Mouse (Mus musculus) MEL (cell line): ENCODE data around the gene Itih3. TPM values are rescaled to one million over a fixed set of nuclear protein-coding genes. Genes with fewer than 3 reads are reported as not detected.

Experiments used
- DNase-seq: peaks from one replicate; pipeline ENCODE4 v3.0.0; 2011; ENCODE audit warnings: low read depth, low spot score
- H3K27ac ChIP-seq: 2 replicates; pipeline ENCODE4 v1.5.1; 2012; ENCODE audit warnings: low read depth, mild to moderate bottlenecking, control low read depth, low read length, moderate library complexity; ENCODE audit not compliant: control insufficient read depth
- H3K27me3 ChIP-seq, 2 experiments: fragments of 150-350 bp in 1 of 2; sonication (generic) in 1 of 2; 2 replicates each; pipeline ENCODE4 v1.6.1; 2012; ENCODE audit warnings: low read length in 2 of 2, mild to moderate bottlenecking in 2 of 2, improper control_type of control experiment in 1 of 2, moderate library complexity in 1 of 2; ENCODE audit not compliant: insufficient read depth in 2 of 2, control insufficient read depth in 1 of 2
- H3K36me3 ChIP-seq, 2 experiments: 2 replicates each; pipeline ENCODE4 v1.6.1; 2012 to 2014; ENCODE audit warnings: low read length in 2 of 2, improper control_type of control experiment in 1 of 2, inconsistent platforms in 1 of 2, mild to moderate bottlenecking in 1 of 2; ENCODE audit not compliant: insufficient read depth in 2 of 2, control insufficient read depth in 1 of 2
- H3K4me1 ChIP-seq, 2 experiments: fragments of 150-350 bp in 1 of 2; sonication (generic) in 1 of 2; 2 replicates each; pipeline ENCODE4 v1.6.1; 2012; ENCODE audit warnings: low read length in 2 of 2, improper control_type of control experiment in 1 of 2, mild to moderate bottlenecking in 1 of 2; ENCODE audit not compliant: insufficient read depth in 2 of 2, control insufficient read depth in 1 of 2
- H3K4me3 ChIP-seq, 2 experiments: fragments of 150-350 bp in 1 of 2; sonication (generic) in 1 of 2; 2 replicates each; pipeline ENCODE4 v1.5.1; 2012; ENCODE audit warnings: low read depth in 2 of 2, low read length in 2 of 2, mild to moderate bottlenecking in 2 of 2, moderate library complexity in 2 of 2, control low read depth in 1 of 2, improper control_type of control experiment in 1 of 2; ENCODE audit not compliant: control insufficient read depth in 1 of 2, insufficient read depth in 1 of 2
- H3K79me2 ChIP-seq: 2 replicates; pipeline ENCODE4 v1.6.1; 2012; ENCODE audit warnings: mild to moderate bottlenecking, low read length, moderate library complexity; ENCODE audit not compliant: control insufficient read depth, poor library complexity, insufficient read depth
- H3K9ac ChIP-seq: 2 replicates; pipeline ENCODE4 v1.6.1; 2012; ENCODE audit warnings: low read depth, mild to moderate bottlenecking, control low read depth, low read length, moderate library complexity; ENCODE audit not compliant: control insufficient read depth, poor library complexity, severe bottlenecking
- H3K9me3 ChIP-seq: fragments of 150-350 bp; sonication (generic); replicated peaks from 2 replicates; pipeline ENCODE4 v1.6.1; 2012; ENCODE audit warnings: mild to moderate bottlenecking, low read length, improper control_type of control experiment, moderate library complexity; ENCODE audit not compliant: insufficient read depth
- CHD1 ChIP-seq: IDR thresholded peaks from 2 replicates; pipeline ENCODE4 v1.6.1; 2012; ENCODE audit warnings: low read depth, mild to moderate bottlenecking, inconsistent platforms, low read length, improper control_type of control experiment
- ETS1 ChIP-seq: IDR thresholded peaks from 2 replicates; pipeline ENCODE4 v1.6.1; 2012; ENCODE audit warnings: low read depth, mild to moderate bottlenecking, inconsistent platforms, low read length, improper control_type of control experiment, moderate library complexity
- GABPA ChIP-seq: IDR thresholded peaks from 2 replicates; pipeline ENCODE4 v1.6.1; 2012; ENCODE audit warnings: low read depth, mild to moderate bottlenecking, inconsistent platforms, low read length, improper control_type of control experiment, moderate library complexity
- HCFC1 ChIP-seq: IDR thresholded peaks from 2 replicates; pipeline ENCODE4 v1.6.1; 2012; ENCODE audit warnings: low read depth, mild to moderate bottlenecking, inconsistent platforms, low read length, improper control_type of control experiment, moderate library complexity
- KAT2A ChIP-seq: conservative IDR thresholded peaks from 2 replicates; pipeline ENCODE4 v1.6.1; 2012; ENCODE audit warnings: low read depth, low read length, improper control_type of control experiment, inconsistent platforms
- MAX ChIP-seq: IDR thresholded peaks from 2 replicates; pipeline ENCODE4 v1.6.1; 2011; ENCODE audit warnings: low read length, improper control_type of control experiment
- MAZ ChIP-seq: IDR thresholded peaks from 2 replicates; pipeline ENCODE4 v1.6.1; 2012; ENCODE audit warnings: low read depth, mild to moderate bottlenecking, inconsistent platforms, low read length, improper control_type of control experiment
- MEF2A ChIP-seq: IDR thresholded peaks from 2 replicates; pipeline ENCODE4 v1.6.1; 2014; ENCODE audit warnings: low read depth, mild to moderate bottlenecking, inconsistent platforms, low read length, improper control_type of control experiment; ENCODE audit not compliant: poor library complexity, insufficient replicate concordance, severe bottlenecking; ENCODE audit errors: extremely low read depth
- MXI1 ChIP-seq: IDR thresholded peaks from 2 replicates; pipeline ENCODE4 v1.6.1; 2011; ENCODE audit warnings: mild to moderate bottlenecking, low read depth, low read length, improper control_type of control experiment
- MYC ChIP-seq: IDR thresholded peaks from 2 replicates; pipeline ENCODE4 v1.6.1; 2011; ENCODE audit warnings: low read depth, mild to moderate bottlenecking, low read length, improper control_type of control experiment, moderate library complexity
- POLR2A ChIP-seq, 2 experiments: IDR thresholded peaks; 2 replicates each; pipeline ENCODE4 v1.6.1; 2011 to 2012; ENCODE audit warnings: low read length in 2 of 2, mild to moderate bottlenecking in 2 of 2, control low read depth in 1 of 2, improper control_type of control experiment in 1 of 2, low read depth in 1 of 2, moderate library complexity in 1 of 2; ENCODE audit not compliant: control insufficient read depth in 1 of 2, insufficient read depth in 1 of 2, poor library complexity in 1 of 2
- POLR2AphosphoS5 ChIP-seq: IDR thresholded peaks from 2 replicates; pipeline ENCODE4 v1.6.1; 2012; ENCODE audit warnings: low read depth, borderline replicate concordance, mild to moderate bottlenecking, inconsistent platforms, low read length, moderate library complexity, mixed read lengths
- TAL1 ChIP-seq: IDR thresholded peaks from 2 replicates; pipeline ENCODE4 v1.6.1; 2012; ENCODE audit warnings: mild to moderate bottlenecking, inconsistent platforms, low read length, moderate library complexity, mixed read lengths
- TCF12 ChIP-seq: IDR thresholded peaks from 2 replicates; pipeline ENCODE4 v1.6.1; 2014; ENCODE audit warnings: low read depth, mild to moderate bottlenecking, inconsistent platforms, low read length, improper control_type of control experiment, moderate library complexity
- UBTF ChIP-seq: IDR thresholded peaks from 2 replicates; pipeline ENCODE4 v1.6.1; 2012; ENCODE audit warnings: low read depth, mild to moderate bottlenecking, inconsistent platforms, low read length, improper control_type of control experiment, moderate library complexity, borderline replicate concordance; ENCODE audit not compliant: insufficient read depth
- USF1 ChIP-seq: IDR thresholded peaks from 2 replicates; pipeline ENCODE4 v1.6.1; 2014; ENCODE audit warnings: low read depth, mild to moderate bottlenecking, inconsistent platforms, low read length, improper control_type of control experiment, moderate library complexity
- ZKSCAN1 ChIP-seq: IDR thresholded peaks from 2 replicates; pipeline ENCODE4 v1.6.1; 2012; ENCODE audit warnings: low read depth, mild to moderate bottlenecking, inconsistent platforms, low read length, improper control_type of control experiment, moderate library complexity
- ZMIZ1 ChIP-seq: IDR thresholded peaks from 2 replicates; pipeline ENCODE4 v1.6.1; 2012; ENCODE audit warnings: low read depth, mild to moderate bottlenecking, inconsistent platforms, low read length, improper control_type of control experiment, moderate library complexity
- polyA plus RNA-seq, 2 experiments: library from polyadenylated mRNA; stranded (reverse) in 1 of 2; unstranded in 1 of 2; fragments of >175 nt in 1 of 2; fragments of >200 nt in 1 of 2; gene quantifications; 2 replicates each; pipeline versions ENCODE4 v1.2.1 to v1.2.4; 2012; ENCODE audit warnings: low replicate concordance in 2 of 2, low read depth in 1 of 2; ENCODE audit not compliant: insufficient read length in 2 of 2, insufficient read depth in 1 of 2, missing spikeins in 1 of 2
- total RNA-seq: library from RNA; depleted of rRNA; stranded (reverse); fragments of 300-350 nt; gene quantifications from 2 replicates; pipeline ENCODE4 v1.2.3, GENCODE M21; 2012

Gene Itih3
- total and polyA plus RNA-seq, 3 experiments, result not detected

GRCm38 (mm10) chr14:30886204-30886603 is 37.4 kb downstream of the Itih3 start, which contains the start of gene Itih4:
TSS of gene Itih4 (plus strand) at chr14:30886476.
- H3K27ac ChIP-seq, result no peak within 1 kb of the TSS
- DNase-seq, result no peak
- H3K36me3 ChIP-seq, result no peaks in the 10 kb centered on the region
- H3K9me3 ChIP-seq, result no peaks in the 10 kb centered on the region
- no peaks in the 10 kb centered on the region for H3K79me2 ChIP-seq
- TF ChIP-seq MXI1, result no peak
- no peak for TF ChIP-seq HCFC1
- TF ChIP-seq UBTF, result no peak
- TF ChIP-seq MYC, result no peak
- TF ChIP-seq ETS1, result no peak
- TF ChIP-seq TCF12, result no peak
- no peak for TF ChIP-seq USF1
- no peak for TF ChIP-seq TAL1
- H3K4me3 ChIP-seq, result no peak within 1 kb of the TSS
- H3K4me1 ChIP-seq, result peaks cover 0 to 6% of the 10 kb centered on the region in 2 experiments; a peak in 1 of 4 replicates
- H3K9ac ChIP-seq, result no peak within 1 kb of the TSS
- no peaks in the 10 kb centered on the region for H3K27me3 ChIP-seq

- Histone ChIP-seq H3K9me3 (no peaks in the 10 kb centered on the region), H3K4me1 (peaks cover 0 to 6% of the 10 kb centered on the region in 2 experiments; a peak in 1 of 4 replicates), H3K27ac (no peak overlapping the region), H3K9ac (no peak overlapping the region), H3K4me3 (no peak overlapping the region), H3K27me3 (no peaks in the 10 kb centered on the region), H3K36me3 (no peaks in the 10 kb centered on the region), H3K79me2 (no peaks in the 10 kb centered on the region)
- no peak for DNase-seq
- no peak for TF ChIP-seq ZKSCAN1
- no peak for TF ChIP-seq POLR2A (IDR thresholded peaks at IDR 0.05; ENCODE audit: control insufficient read depth in 1 of 2, insufficient read depth in 1 of 2, low read depth in 1 of 2, low read length in 2 of 2, poor library complexity in 1 of 2)
- TF ChIP-seq KAT2A, result no peak
- TF ChIP-seq GABPA, result no peak
- TF ChIP-seq MAX, result no peak
- TF ChIP-seq ETS1, result no peak
- TF ChIP-seq CHD1, result no peak
- TF ChIP-seq MAZ, result no peak
- no peak for TF ChIP-seq USF1
- TF ChIP-seq MXI1, result no peak
- TF ChIP-seq ZMIZ1, result no peak
- no peak for TF ChIP-seq MEF2A
- no peak for TF ChIP-seq POLR2AphosphoS5
These were observed 38.3 kb downstream of the Itih3 start for GRCm38 (mm10) chr14:30885298-30885697.
